Mouse (Mus musculus): ENCODE results near the gene H2-Eb1.

Gene H2-Eb1

DNA sequence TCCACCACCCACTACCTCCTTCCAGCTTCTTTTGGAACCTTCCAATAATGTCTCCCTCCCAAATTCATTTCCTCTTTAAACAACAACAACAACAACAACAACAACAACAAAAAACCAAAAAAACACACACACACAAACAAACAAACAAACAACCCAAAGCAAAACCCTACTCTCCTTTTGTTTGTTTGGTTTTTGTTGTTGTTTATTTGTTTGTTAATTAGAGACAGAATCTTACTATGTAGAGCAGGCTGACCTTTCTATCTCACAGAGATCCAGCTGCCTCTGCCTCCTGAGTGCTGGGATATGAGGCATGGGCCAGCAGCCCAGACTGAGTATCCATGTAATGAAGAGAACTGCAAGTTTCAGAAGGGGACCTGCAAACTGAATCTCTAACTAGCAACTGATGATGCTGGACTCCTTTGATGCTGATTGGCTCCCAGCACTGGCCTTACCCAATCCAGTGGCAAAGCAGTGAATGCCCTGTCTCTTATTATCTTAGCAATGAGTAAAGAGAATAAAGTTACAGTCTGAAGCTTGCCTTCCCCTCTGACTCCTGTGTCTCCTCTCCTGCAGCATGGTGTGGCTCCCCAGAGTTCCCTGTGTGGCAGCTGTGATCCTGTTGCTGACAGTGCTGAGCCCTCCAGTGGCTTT is at the start of gene H2-Eb1:
TSS of gene H2-Eb1 (plus strand) at position 488 of the 651 bp plus-strand sequence.
- peak; percentile 53 for DNase-seq

DNA sequence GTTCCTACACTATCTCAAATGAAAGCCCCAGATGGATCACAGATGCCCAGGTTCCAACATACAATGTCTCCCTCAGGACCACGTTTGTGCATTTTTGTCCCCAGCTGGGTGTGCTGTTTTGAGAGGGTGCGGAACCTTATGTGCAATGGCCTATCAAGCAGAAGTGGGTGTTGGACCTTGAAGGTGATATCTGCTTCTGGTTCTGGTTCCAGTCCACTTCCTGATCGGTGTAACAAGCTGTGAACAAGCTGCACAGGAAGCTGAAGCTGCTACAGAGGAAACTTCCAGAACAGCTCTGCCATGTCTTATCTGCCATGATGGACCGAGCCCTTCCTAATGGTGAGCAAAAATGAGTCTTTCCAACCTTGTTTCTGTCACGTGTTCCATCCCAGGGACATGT is 49.2 kb upstream of the H2-Eb1 start:
- no peak for DNase-seq

DNA sequence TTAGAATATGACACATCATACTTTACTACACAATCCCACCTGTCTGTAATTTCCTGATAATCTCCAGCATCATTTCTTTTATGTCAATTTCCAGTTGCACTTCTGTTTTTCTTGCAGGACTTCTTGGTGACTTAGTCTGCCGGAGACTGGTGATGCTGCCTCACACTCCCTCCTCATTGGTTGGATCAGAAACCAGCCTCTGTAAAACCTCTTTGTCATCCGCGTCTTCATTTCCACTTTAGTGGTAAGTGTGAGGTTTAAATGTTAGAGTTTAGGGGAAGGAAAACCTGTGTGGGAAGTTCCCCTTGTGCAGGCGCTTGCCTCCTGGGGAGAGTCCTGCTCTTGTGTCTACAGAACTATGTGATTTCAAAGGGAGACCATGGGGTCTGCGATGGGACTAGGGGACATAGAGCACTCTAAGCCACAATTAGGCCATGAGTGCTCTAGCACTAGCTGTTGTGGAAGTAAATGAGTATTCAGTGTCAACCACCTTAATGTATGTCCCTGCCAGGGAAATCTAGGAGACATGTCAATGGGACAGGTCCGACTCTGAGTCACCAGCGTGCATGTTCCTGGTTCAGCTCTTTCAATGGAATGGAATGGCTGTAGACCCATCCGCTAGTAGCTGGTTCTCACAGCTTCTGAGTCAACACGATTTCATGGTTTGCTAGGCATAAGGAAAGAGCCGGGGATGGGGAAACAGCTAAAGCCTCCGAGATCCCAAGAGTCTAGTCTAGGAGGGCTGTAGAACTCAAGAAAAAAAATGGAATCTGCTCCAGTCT is 47.9 kb upstream of the H2-Eb1 start, which contains the start of gene H2-Ab1:
TSS of gene H2-Ab1 (plus strand) at position 96 of the 782 bp plus-strand sequence.
- no peak for DNase-seq

GRCm38 (mm10) chr17:34260551-34260950 is 45.1 kb upstream of the H2-Eb1 start:
- no peak for DNase-seq

DNA sequence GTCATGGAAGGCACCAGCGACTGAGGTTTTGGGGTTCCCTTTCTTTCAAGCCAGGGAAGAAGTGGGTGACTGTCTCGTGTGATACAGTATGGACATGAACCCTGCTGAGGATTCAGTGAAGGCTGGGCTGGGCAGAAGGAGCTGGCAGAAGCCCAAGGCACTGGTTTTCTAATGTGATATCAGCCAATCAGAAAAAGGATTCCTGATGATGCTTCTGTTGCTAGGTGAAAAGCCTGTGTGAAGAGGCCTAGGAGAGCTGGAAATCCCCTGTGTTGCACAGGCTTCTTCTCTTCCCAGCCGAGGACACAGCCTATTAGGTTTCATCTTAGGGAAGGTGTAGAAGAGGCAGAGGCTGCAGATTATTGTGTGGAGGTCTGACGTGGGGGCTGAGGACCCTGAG is 44.2 kb upstream of the H2-Eb1 start:
- DNase-seq: peak; percentile 7

DNA sequence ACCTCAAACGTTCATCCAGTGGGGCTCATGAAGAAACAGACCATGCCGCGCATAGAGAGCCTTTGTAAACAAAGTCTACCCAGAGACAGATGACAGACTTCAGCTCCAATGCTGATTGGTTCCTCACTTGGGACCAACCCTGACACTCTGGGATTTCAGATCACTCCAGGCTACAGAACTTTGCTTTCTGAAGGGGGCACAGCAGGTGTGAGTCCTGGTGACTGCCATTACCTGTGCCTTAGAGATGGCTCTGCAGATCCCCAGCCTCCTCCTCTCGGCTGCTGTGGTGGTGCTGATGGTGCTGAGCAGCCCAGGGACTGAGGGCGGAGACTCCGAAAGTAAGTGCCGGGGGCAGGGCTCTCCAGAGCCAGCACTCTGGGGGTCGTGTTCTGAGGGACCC is 42.6 kb upstream of the H2-Eb1 start:
- peak; percentile 20 for DNase-seq

- DNase-seq: no peak
These were observed 41.8 kb upstream of the H2-Eb1 start for GRCm38 (mm10) chr17:34263811-34264371.

DNA sequence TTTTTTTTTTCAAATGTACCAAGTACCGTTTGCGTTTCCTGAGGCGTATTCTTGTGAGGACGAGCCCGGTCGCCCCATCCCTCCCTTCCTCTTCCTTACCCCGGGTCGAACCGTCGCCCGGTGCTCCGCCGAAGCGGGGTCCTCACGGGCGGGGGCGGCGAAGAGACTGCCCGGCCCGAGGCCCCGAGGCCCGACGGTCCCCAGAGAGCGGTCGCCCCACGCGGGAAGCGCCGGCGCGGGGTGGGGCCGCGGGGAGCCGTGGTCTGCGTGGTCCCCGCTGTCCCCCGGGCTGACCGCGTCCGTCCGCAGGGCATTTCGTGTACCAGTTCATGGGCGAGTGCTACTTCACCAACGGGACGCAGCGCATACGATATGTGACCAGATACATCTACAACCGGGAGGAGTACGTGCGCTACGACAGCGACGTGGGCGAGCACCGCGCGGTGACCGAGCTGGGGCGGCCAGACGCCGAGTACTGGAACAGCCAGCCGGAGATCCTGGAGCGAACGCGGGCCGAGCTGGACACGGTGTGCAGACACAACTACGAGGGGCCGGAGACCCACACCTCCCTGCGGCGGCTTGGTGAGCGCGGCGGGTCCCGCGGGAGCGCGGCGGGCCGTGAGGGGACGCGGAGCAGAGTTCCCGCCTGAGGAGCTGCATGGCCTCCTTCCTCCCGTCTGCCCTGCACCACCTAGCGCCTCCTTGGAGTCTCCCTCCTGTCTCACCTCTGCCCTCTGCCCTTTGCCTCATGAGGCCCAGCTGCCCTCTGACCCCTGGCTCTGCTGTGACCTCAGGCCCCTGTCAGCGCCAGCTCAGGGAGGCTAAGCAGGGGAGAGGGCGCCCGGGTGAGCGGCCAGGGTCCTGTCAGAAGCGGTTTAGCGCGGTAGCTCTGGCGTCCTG is 41.0 kb upstream of the H2-Eb1 start:
- DNase-seq: no peak

DNA sequence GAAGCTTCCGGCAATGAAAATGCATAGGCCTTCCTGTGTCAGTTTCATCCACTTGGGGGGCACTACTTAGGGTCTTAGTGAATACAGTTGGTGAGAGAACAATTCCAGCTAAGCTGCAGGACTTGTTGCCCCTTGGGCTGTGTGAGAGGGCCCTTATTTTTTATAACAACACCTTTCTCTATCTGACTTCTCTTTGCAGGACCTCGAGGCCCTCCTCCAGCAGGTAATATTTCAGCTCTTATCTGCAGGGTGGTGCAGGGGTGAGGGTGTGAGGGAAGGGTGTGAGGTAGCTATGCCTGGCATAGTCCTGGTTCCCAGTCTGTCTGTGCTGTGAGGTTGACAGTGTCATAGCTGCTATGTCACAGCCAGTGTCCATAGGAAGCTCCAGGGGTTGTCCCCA is 37.4 kb upstream of the H2-Eb1 start:
- DNase-seq: no peak

DNA sequence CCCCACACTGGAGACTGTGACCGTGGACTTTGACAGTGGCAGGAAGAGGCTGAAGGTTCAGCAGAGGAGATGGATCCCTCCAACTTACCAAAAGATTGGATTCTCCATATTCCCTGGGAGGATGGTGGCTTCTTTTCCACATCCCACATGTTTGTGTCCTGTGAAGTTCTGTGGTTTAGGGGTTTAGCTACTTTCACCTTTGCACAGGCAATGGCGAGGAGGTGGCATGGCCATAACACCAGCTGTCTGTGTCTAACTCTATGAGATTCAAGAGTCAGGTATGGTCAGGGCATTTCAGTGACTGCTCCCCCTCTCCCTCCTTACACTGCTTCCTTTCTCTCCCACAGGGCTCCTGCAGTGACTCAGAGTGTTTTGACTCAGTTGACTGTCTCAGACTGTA is 36.9 kb upstream of the H2-Eb1 start:
- no peak for DNase-seq

GRCm38 (mm10) chr17:34269817-34270216 is 35.9 kb upstream of the H2-Eb1 start:
- no peak for DNase-seq

DNA sequence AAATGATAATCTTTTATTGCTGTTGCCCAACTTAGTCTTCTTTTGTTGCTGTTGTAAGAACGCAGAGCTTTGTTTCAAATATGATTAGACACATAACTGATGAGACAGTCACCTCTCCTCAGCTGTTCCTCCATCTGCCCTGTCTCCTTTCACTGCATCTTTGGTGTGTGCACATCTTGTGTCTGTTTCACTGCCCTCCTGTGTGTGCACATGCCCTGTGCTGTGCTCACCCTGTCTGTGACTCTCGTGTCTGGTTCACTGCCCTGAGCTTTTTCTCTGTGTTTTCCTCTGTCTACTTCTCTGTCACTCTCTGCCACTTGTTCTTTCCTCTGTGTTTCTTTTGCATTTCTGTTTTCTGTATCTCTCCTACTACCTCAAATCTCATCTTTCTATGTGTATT is 35.4 kb upstream of the H2-Eb1 start:
- no peak for DNase-seq

- DNase-seq: no peak
These were observed 34.7 kb upstream of the H2-Eb1 start for GRCm38 (mm10) chr17:34270940-34271339.

GRCm38 (mm10) chr17:34272102-34272501 is 33.6 kb upstream of the H2-Eb1 start:
- DNase-seq: no peak

GRCm38 (mm10) chr17:34280499-34281038 is 25.1 kb upstream of the H2-Eb1 start:
- no peak for DNase-seq

DNA sequence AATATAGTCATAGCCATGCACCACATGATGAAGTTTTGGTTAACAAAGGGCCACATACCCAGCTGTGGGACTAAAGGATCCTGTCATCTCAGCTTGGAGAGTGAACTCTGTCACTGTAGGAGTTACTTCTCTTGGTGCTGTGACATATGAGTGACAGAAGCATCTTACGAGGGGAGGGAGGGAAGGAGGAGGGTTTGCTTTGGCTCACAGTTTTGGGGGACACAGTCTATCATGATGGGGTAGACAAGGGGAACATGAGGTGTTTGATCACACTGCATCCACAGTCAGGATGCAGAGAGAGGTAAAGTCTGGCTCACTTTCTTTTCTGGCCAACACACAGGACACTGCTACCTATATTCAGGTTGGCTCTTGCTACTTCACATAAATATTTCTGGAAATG is 23.8 kb upstream of the H2-Eb1 start:
- DNase-seq: no peak

- DNase-seq: no peak
These were observed 20.3 kb upstream of the H2-Eb1 start for GRCm38 (mm10) chr17:34285371-34285770.

GRCm38 (mm10) chr17:34285848-34286247 is 19.8 kb upstream of the H2-Eb1 start:
- no peak for DNase-seq

DNA sequence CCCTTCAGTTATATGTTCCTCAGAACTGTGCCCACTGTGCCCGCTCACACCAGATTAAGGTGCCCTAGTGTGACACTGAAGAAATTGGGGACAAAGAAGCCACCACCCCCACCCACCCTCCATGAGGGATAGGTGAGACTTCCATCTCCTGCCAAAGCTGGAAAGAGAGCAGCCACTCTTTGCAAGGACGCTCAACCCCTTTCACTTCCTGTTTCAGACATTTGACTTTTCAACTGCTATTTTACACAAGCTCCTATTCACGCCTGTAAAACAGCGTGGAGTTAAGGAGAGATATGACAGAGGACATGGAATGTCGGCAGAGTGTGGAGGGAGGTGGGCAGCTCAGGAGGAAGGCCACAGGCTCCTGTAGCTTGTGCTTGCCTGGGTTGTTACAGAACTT is 19.2 kb upstream of the H2-Eb1 start:
- DNase-seq: no peak

DNA sequence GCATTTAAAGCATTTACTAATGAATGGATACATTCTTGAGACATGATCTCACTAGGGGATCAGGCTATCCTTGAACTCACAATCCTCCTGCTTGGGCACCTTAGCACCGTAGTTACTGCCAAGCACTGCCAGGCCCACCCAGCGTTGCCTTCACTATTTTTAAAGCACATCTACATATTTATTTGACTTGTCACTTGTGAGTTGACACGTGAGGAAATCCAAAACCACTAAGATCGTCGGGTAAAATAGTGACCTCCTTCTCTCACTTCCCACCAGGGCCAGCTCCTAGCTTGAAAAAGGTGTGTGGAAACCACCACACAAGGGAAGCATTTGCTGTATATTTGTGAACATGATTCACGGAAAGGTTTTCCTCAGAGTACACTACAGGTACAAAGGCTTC is 18.7 kb upstream of the H2-Eb1 start:
- DNase-seq: no peak

- DNase-seq: peak; percentile 37
These were observed 18.0 kb upstream of the H2-Eb1 start, which contains the start of gene H2-Aa for GRCm38 (mm10) chr17:34287648-34288047. TSS of gene H2-Aa (minus strand) at chr17:34287823.

DNA sequence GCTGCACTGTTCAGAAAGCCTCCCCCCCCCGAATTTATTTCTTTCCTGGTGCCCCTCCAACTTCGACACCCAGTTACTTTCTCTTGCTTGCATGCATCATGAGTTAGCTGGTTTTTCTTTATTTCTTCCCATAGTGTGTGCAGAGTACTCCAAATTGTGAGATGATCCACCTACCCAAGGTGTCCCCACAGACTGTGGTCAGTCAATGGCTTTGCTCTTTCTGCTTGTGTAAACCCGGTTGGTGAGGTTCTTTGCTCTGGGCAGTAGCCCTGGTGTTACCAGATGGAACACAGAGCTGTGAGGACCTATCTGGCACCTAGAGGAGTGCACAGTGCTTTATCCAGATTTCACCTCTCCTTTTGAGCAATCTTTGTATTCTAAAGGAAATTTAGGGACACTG is 17.5 kb upstream of the H2-Eb1 start:
- DNase-seq: no peak

DNA sequence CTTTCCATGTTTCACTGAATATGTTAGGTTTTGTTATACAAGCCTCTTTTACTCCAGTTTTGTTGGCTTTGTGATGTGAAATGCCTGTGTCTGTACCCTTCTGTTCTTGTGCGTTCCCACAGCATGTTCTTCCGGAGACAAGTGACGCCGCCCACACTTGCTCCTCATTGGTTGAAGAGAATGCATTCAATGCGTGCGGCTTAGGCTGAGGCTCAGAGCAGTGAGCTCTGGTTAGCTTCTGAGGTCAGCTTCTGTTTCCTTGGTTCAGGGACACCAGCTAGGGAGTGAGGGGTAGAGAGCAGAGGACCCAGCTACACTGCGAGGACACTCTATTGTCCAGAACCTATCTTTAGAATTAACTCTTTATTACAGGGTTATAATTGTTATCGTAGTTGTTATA is 14.1 kb upstream of the H2-Eb1 start:
- peak; percentile 15 for DNase-seq
